Mouse (Mus musculus): Measurements from ENCODE around the gene Tmprss9. TPM values are rescaled to one million over a fixed set of nuclear protein-coding genes. Genes with fewer than 3 reads are reported as not detected.

The Tmprss9 gene
- total RNA-seq, 2 experiments from 2014 or later: 0.18 to 0.19 TPM

- intact Hi-C loops (cut with DNase I): no loop called here
- TF ChIP-seq CTCF (IDR thresholded peaks at IDR 0.05): no peak
- Histone ChIP-seq H3K27ac (no peak overlapping the region), H3K4me3 (no peak overlapping the region)
- DNase-seq (ENCODE audit: extremely low spot score in 1 of 2, low spot score in 2 of 2): no peak
Observed at GRCm38 (mm10) chr10:80904004-80904693, 32.5 kb downstream of the Tmprss9 start.

GRCm38 (mm10) chr10:80904709-80905108 lies 33.1 kb downstream of the Tmprss9 start:
- intact Hi-C loops (cut with DNase I): no loop called here
- no peak for TF ChIP-seq CTCF (IDR thresholded peaks at IDR 0.05)
- no peak for DNase-seq (ENCODE audit: extremely low spot score in 1 of 2, low spot score in 2 of 2)
- Histone ChIP-seq H3K4me3 (no peak overlapping the region), H3K27ac (no peak overlapping the region)

- no peak overlapping the region for H3K27ac ChIP-seq
- H3K4me3 ChIP-seq: no peak overlapping the region
- no peak for TF ChIP-seq CTCF (IDR thresholded peaks at IDR 0.05)
- intact Hi-C loops (cut with DNase I): no loop called here
- no peak for DNase-seq (ENCODE audit: extremely low spot score in 1 of 2, low spot score in 2 of 2)
Observed at GRCm38 (mm10) chr10:80909375-80910162, 37.9 kb downstream of the Tmprss9 start.

GRCm38 (mm10) chr10:80911354-80911753 lies 39.7 kb downstream of the Tmprss9 start:
- TF ChIP-seq CTCF (IDR thresholded peaks at IDR 0.05): no peak
- intact Hi-C loops (cut with DNase I): no loop called here
- Histone ChIP-seq H3K27ac (no peak overlapping the region), H3K4me3 (no peak overlapping the region)
- DNase-seq (ENCODE audit: extremely low spot score in 1 of 2, low spot score in 2 of 2): no peak

- no peak for DNase-seq (ENCODE audit: extremely low spot score in 1 of 2, low spot score in 2 of 2)
- intact Hi-C loops (cut with DNase I): no loop called here
- TF ChIP-seq CTCF (IDR thresholded peaks at IDR 0.05): no peak
- H3K27ac ChIP-seq: no peak overlapping the region
- H3K4me3 ChIP-seq: no peak overlapping the region
Observed at GRCm38 (mm10) chr10:80911891-80912290, 40.2 kb downstream of the Tmprss9 start.

- no peak for DNase-seq (ENCODE audit: extremely low spot score in 1 of 2, low spot score in 2 of 2)
- intact Hi-C loops (cut with DNase I): no loop called here
- Histone ChIP-seq H3K27ac (no peak overlapping the region), H3K4me3 (no peak overlapping the region)
- TF ChIP-seq CTCF (IDR thresholded peaks at IDR 0.05): no peak
Observed at GRCm38 (mm10) chr10:80913364-80914011, 41.8 kb downstream of the Tmprss9 start.

GRCm38 (mm10) chr10:80914253-80914656 lies 42.6 kb downstream of the Tmprss9 start:
- no peak overlapping the region for H3K27ac ChIP-seq
- intact Hi-C loops (cut with DNase I): no loop called here
- H3K4me3 ChIP-seq: no peak overlapping the region
- no peak for DNase-seq (ENCODE audit: extremely low spot score in 1 of 2, low spot score in 2 of 2)
- TF ChIP-seq CTCF (IDR thresholded peaks at IDR 0.05): no peak

GRCm38 (mm10) chr10:80915260-80915659 lies 43.6 kb downstream of the Tmprss9 start:
- DNase-seq (ENCODE audit: extremely low spot score in 1 of 2, low spot score in 2 of 2): no peak
- no peak overlapping the region for H3K27ac ChIP-seq

GRCm38 (mm10) chr10:80915736-80916135 lies 44.1 kb downstream of the Tmprss9 start:
- intact Hi-C loops (cut with DNase I): no loop called here
- Histone ChIP-seq H3K27ac (no peak overlapping the region), H3K4me3 (no peak overlapping the region)
- DNase-seq (ENCODE audit: extremely low spot score in 1 of 2, low spot score in 2 of 2): no peak
- no peak for TF ChIP-seq CTCF (IDR thresholded peaks at IDR 0.05)

More at GRCm38 (mm10) chr10:80915260-80915659, 43.6 kb downstream of the Tmprss9 start:
- TF ChIP-seq CTCF (IDR thresholded peaks at IDR 0.05): no peak
- no peak overlapping the region for H3K4me3 ChIP-seq
- intact Hi-C loops (cut with DNase I): no loop called here

GRCm38 (mm10) chr10:80917336-80917778 lies 45.7 kb downstream of the Tmprss9 start:
- no peak for DNase-seq (ENCODE audit: extremely low spot score in 1 of 2, low spot score in 2 of 2)
- TF ChIP-seq CTCF (IDR thresholded peaks at IDR 0.05): no peak
- Histone ChIP-seq H3K27ac (peak overlapping the region; percentile 82), H3K4me3 (peak overlapping the region; percentile 82)
- intact Hi-C loops (cut with DNase I): no loop called here

GRCm38 (mm10) chr10:80917779-80918434 lies 46.3 kb downstream of the Tmprss9 start, which contains the start of gene Lmnb2:
Gene Lmnb2 (minus strand): TSS chr10:80918245.
- Histone ChIP-seq H3K4me3 (peak within 1 kb of the TSS; percentile 82), H3K27ac (peak within 1 kb of the TSS; percentile 82)
- intact Hi-C loops (cut with DNase I): no loop called here
- DNase-seq (ENCODE audit: extremely low spot score in 1 of 2, low spot score in 2 of 2): peak; percentile 86
- no peak; the same call in 1 of the 2 replicates for TF ChIP-seq CTCF (IDR thresholded peaks at IDR 0.05)
